Mouse (Mus musculus) forebrain, embryonic 11.5 days (tissue): ENCODE results near the gene Atp5mpl. TPM values are rescaled to one million over a fixed set of nuclear protein-coding genes. Genes with fewer than 3 reads are reported as not detected.
"Not testable (repeated sequence)": the region's sequence is repeated elsewhere in the genome, so short reads cannot be mapped to it uniquely, and the experiment has no call there.

Experiments
- ATAC-seq: fragments of 200-750 bp; cut with Nextera tagmentation; replicated peaks from 2 replicates; pipeline ENCODE4 v1.8.0; 2017; ENCODE audit warnings: moderate TSS enrichment; ENCODE audit not compliant: low FRiP score
- DNase-seq: peaks from one replicate; pipeline ENCODE4 v3.0.0-alpha.2; 2017; ENCODE audit warnings: low spot score
- H3K27ac ChIP-seq: fragments of 300-500 bp; sonication (generic); 2 replicates; pipeline ENCODE4 v1.5.1; 2014; ENCODE audit warnings: low read depth, low read length
- H3K27me3 ChIP-seq: fragments of 300-500 bp; sonication (generic); 2 replicates; pipeline ENCODE4 v1.6.1; 2014; ENCODE audit warnings: mild to moderate bottlenecking, low read length, mixed read lengths; ENCODE audit not compliant: control insufficient read depth, insufficient read depth
- H3K36me3 ChIP-seq: fragments of 300-500 bp; sonication (generic); 2 replicates; pipeline ENCODE4 v1.6.1; 2014; ENCODE audit warnings: mild to moderate bottlenecking, low read length, moderate library complexity, mixed read lengths; ENCODE audit not compliant: control insufficient read depth, insufficient read depth
- H3K4me1 ChIP-seq: fragments of 300-500 bp; sonication (generic); replicated peaks from 2 replicates; pipeline ENCODE4 v1.6.1; 2014; ENCODE audit warnings: low read length, mixed read lengths; ENCODE audit not compliant: control insufficient read depth, insufficient read depth
- H3K4me2 ChIP-seq: fragments of 300-500 bp; sonication (generic); 2 replicates; pipeline ENCODE4 v1.6.1; 2014; ENCODE audit warnings: low read depth, mild to moderate bottlenecking, low read length, moderate library complexity, mixed read lengths; ENCODE audit not compliant: severe bottlenecking
- H3K4me3 ChIP-seq: fragments of 300-500 bp; sonication (generic); 2 replicates; pipeline ENCODE4 v1.5.1; 2014; ENCODE audit warnings: low read depth, low read length
- H3K9ac ChIP-seq: fragments of 300-500 bp; sonication (generic); 2 replicates; pipeline ENCODE4 v1.6.1; 2014; ENCODE audit warnings: low read length
- H3K9me3 ChIP-seq: fragments of 300-500 bp; sonication (generic); 2 replicates; pipeline ENCODE4 v1.6.1; 2016; ENCODE audit warnings: low read length, mixed read lengths; ENCODE audit not compliant: control insufficient read depth
- WGBS: fragments of 180-500 bp; shearing (Covaris S2); extraction: QIAGEN DNeasy Blood & Tissue Kit; methylation state at CpG from one replicate; pipeline ENCODE4 v1.1.7; 2014; 5-methylcytosine and 5-hydroxymethylcytosine counted together
- polyA plus RNA-seq: library from polyadenylated mRNA; unstranded; fragments of >200 nt; fragmentation: Nextera tagmentation; extraction: Ambion mirVana; gene quantifications from 2 replicates; pipeline ENCODE4 v1.2.1, GENCODE M21; 2014

Atp5mpl gene
- polyA plus RNA-seq, 1 experiment from 2014 or later, result 551 TPM

- Histone ChIP-seq H3K36me3 (no peaks in the 10 kb centered on the region), H3K4me2 (no peak overlapping the region), H3K9ac (no peak overlapping the region), H3K27me3 (no peaks in the 10 kb centered on the region), H3K9me3 (no peaks in the 10 kb centered on the region), H3K27ac (peak overlapping the region; percentile 2; the same call in 1 of the 2 replicates), H3K4me3 (no peak overlapping the region), H3K4me1 (peaks cover 3% of the 10 kb centered on the region; the same call in 1 of the 2 replicates)
- 78% methylated on average over 8 of the region's 8 CpGs for WGBS
- ATAC-seq (no peak), DNase-seq (no peak)
These were observed 21.7 kb downstream of the Atp5mpl start for GRCm38 (mm10) chr12:111945115-111945514.

- not testable (repeated sequence) for H3K9ac ChIP-seq, DNase-seq, H3K27ac ChIP-seq, H3K4me2 ChIP-seq, H3K4me1 ChIP-seq, H3K4me3 ChIP-seq, H3K36me3 ChIP-seq, H3K9me3 ChIP-seq, H3K27me3 ChIP-seq
- WGBS, result 71% methylated on average over 14 of the region's 20 CpGs
- ATAC-seq, result peak; percentile 52; the same call in 1 of the 2 replicates
These were observed 22.5 kb downstream of the Atp5mpl start for GRCm38 (mm10) chr12:111944065-111944987.

- ATAC-seq (no peak), DNase-seq (no peak)
- H3K27ac ChIP-seq, result no peak overlapping the region
- peaks cover 3% of the 10 kb centered on the region; the same call in 1 of the 2 replicates for H3K4me1 ChIP-seq
- H3K9ac ChIP-seq, result no peak overlapping the region
- no peak overlapping the region for H3K4me3 ChIP-seq
- H3K36me3 ChIP-seq, result no peaks in the 10 kb centered on the region
- no peak overlapping the region for H3K4me2 ChIP-seq
- 61% methylated on average over 10 of the region's 10 CpGs for WGBS
- no peaks in the 10 kb centered on the region for H3K9me3 ChIP-seq
- H3K27me3 ChIP-seq, result no peaks in the 10 kb centered on the region
These were observed 23.2 kb downstream of the Atp5mpl start for GRCm38 (mm10) chr12:111943421-111944064.

- Histone ChIP-seq H3K9me3 (no peaks in the 10 kb centered on the region), H3K27me3 (no peaks in the 10 kb centered on the region), H3K4me1 (peaks cover 3% of the 10 kb centered on the region; the same call in 1 of the 2 replicates), H3K4me2 (no peak overlapping the region), H3K36me3 (no peaks in the 10 kb centered on the region), H3K27ac (no peak overlapping the region; the same call in 1 of the 2 replicates), H3K9ac (no peak overlapping the region), H3K4me3 (no peak overlapping the region)
- WGBS, result 76% methylated on average over 1 of the region's 1 CpGs
- no peak for DNase-seq
- no peak for ATAC-seq
These were observed 28.1 kb downstream of the Atp5mpl start for GRCm38 (mm10) chr12:111938623-111939177.

GRCm38 (mm10) chr12:111936706-111937550 is 29.8 kb downstream of the Atp5mpl start:
- Histone ChIP-seq H3K9me3 (no peaks in the 10 kb centered on the region), H3K27me3 (no peaks in the 10 kb centered on the region), H3K36me3 (no peaks in the 10 kb centered on the region), H3K4me1 (no peaks in the 10 kb centered on the region; the same call in 1 of the 2 replicates), H3K4me3 (no peak overlapping the region), H3K4me2 (no peak overlapping the region), H3K9ac (no peak overlapping the region), H3K27ac (no peak overlapping the region)
- WGBS, result 48% methylated on average over 24 of the region's 24 CpGs
- DNase-seq (no peak), ATAC-seq (no peak)

- Histone ChIP-seq H3K4me1 (no peaks in the 10 kb centered on the region; the same call in 1 of the 2 replicates), H3K27ac (no peak overlapping the region), H3K4me2 (no peak overlapping the region), H3K4me3 (no peak overlapping the region), H3K9me3 (no peaks in the 10 kb centered on the region), H3K36me3 (no peaks in the 10 kb centered on the region), H3K9ac (no peak overlapping the region), H3K27me3 (no peaks in the 10 kb centered on the region)
- DNase-seq (no peak), ATAC-seq (no peak)
- WGBS, result 81% methylated on average over 2 of the region's 2 CpGs
These were observed 32.8 kb downstream of the Atp5mpl start for GRCm38 (mm10) chr12:111933971-111934370.

- Histone ChIP-seq H3K9ac (no peak overlapping the region), H3K4me1 (no peaks in the 10 kb centered on the region), H3K4me3 (no peak overlapping the region), H3K4me2 (no peak overlapping the region), H3K27me3 (no peaks in the 10 kb centered on the region), H3K9me3 (no peaks in the 10 kb centered on the region), H3K27ac (no peak overlapping the region), H3K36me3 (no peaks in the 10 kb centered on the region)
- WGBS, result 64% methylated on average over 11 of the region's 11 CpGs
- DNase-seq (no peak), ATAC-seq (no peak)
These were observed 33.6 kb downstream of the Atp5mpl start for GRCm38 (mm10) chr12:111933032-111933704.
